Mouse (Mus musculus) adrenal gland, postnatal 10 days (tissue): ENCODE data around the gene Kcna7. TPM values are rescaled to one million over a fixed set of nuclear protein-coding genes. Genes with fewer than 3 reads are reported as not detected.
"Not testable (repeated sequence)": the region's sequence is repeated elsewhere in the genome, so short reads cannot be mapped to it uniquely, and the experiment has no call there.

Experiments
- DNase-seq: peaks from one replicate; pipeline ENCODE4 v3.0.0; 2021; ENCODE audit warnings: mixed read lengths
- long read RNA-seq, 2 experiments: library from polyadenylated mRNA; stranded (forward); transcript quantifications; one replicate each; pipeline ENCODE4 v2.0.0; 2021
- total RNA-seq, 2 experiments: library from RNA; stranded (reverse); gene quantifications; 2 replicates each; pipeline ENCODE4 v1.2.3; 2021

Gene Kcna7
- 1 to 10 TPM in 1 of 2 experiments, under 1 TPM in 1; 0.75 to 2.6 TPM for total RNA-seq
- long read RNA-seq, experiment 1: 0 reads
- long read RNA-seq, experiment 2: 0 reads

DNA sequence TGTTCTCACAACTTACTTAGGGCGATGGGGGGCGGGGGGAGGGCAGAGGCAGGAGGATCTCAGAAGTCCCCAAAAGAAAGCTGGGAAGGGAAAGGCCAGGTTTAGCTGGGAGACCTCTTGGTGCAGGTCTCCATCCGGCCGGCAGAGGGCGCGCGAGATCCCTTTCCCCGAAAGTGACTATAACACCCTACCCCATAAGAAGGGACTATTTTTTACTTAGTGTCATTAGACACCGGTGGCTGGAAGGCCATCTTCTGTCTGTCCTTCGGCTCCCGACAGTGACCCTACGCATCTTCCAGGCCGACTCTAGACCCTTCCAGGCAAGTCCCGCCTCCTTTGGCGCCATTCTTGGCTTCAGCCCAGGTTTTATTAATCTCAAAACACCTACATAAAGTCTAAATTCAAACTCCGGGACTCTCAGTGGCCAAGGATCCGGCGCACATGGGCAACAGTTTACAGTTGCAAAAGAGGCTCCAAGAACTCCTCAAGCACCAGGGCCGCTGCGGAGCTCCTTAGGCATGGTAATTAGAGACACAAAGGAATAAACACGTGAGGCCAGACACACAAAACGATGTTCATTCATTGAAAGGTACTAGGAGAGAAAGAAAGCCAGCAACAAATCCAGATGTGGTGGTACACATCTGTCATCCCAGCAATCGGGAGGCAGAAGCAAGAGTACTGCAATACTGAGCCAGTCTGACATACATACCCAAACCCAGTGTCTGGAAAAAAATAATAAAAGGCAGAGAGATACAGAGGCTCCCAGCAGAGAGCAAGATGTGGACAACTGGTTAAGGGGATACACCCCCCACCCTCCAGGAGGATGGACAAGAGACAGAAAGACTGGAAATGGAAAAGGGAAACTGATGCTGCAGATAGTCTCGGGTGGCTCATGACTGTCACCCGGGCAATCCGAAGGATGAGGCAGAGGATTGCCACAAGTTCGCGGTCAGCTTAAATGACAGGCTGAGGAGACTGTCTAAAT, at the start of gene Kcna7:
Kcna7 (plus strand) TSS at position 563 of the 985 bp plus-strand sequence.
- peak; percentile 86 for DNase-seq

DNA sequence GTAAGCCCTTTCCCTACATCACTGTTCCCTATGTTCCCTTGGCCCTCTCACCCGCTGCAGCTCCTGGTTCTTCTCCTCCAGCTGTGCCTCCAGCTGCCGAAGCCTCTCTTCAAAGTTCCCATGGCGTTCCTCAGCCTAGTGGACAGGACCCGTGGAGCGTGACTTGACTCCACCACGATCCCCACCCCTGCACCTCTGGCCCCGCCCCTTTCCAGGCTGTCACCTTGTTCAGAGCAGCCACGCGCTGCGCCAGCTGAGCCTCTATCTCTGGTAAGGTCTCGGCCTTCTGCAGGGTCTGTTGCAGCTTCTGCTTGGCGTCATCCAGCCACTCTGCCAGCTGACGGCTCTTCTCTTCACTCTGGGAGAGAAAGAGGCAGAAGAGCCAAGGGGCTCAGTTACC, 49.4 kb upstream of the Kcna7 start:
- DNase-seq: no peak

DNA sequence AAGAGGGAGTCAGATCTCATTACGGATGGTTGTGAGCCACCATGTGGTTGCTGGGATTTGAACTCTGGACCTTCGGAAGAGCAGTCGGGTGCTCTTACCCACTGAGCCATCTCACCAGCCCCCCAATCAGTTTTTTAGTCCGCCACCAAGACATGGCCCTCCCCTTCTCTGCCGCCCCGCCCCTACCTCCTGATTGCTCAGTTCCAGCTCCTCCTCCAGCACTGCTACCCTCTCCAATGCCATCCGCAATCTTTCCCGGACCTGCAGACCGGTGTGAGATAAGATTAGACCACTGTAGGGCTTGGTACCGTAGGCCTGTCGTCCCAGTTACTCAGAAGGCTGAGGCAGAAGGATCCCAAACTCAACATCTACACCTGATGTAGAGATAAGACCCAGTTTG, 46.4 kb upstream of the Kcna7 start:
- DNase-seq: not testable (repeated sequence)

- no peak for DNase-seq
Observed at GRCm38 (mm10) chr7:45360404-45361125, 44.9 kb upstream of the Kcna7 start.

GRCm38 (mm10) chr7:45361243-45361804, 44.1 kb upstream of the Kcna7 start:
- peak; percentile 80 for DNase-seq

GRCm38 (mm10) chr7:45362801-45363200, 42.7 kb upstream of the Kcna7 start:
- DNase-seq: peak; percentile 32

GRCm38 (mm10) chr7:45363983-45364382, 41.5 kb upstream of the Kcna7 start:
- DNase-seq: no peak

DNA sequence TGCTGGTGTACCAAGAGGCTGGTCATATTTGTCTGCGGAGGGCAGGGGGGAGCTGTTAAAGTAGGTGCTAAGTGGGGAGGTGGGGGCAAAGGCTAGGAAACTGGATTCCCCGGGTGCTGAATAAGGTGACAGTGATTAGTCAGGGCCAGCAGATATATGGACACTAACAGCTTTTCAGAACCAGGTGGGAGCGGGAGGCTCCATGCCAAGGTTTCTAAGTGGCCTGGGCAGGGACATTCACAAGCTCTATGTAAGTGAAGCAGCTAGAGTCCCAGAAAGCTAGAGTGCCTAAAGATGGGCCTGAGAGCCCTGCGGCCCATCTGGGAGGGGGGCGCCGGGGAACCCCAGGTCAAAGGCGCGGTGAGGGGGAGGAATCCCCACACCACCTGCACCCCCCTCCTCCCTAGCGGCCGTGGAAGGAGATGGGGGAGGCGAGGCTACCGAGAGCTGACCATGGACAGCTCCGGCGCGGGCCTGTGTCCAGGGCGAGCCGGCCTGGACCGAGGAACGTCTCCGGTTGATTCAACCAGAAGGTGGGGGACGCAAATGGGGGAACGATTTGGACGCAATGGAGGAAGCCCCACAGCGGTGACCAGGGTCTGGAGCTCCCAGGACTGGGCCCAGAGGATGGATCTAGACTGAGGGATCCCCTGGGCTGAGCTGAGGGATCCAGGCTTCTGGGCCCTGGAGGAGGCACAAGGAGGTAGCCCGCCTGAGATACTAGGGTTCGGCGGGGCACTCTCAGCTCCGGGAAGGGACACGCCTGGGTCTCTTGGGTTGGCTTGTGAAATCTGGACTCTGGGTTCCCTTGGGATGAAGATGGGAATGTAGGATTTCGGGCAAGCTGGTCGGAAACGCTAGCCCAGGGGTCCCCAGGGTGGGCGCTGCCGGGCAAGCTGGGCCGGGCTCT, 39.5 kb upstream of the Kcna7 start:
- DNase-seq: peak; percentile 77

GRCm38 (mm10) chr7:45366652-45367019, 38.8 kb upstream of the Kcna7 start, which contains the start of gene Ppfia3:
Gene Ppfia3 (minus strand): TSS chr7:45367019.
- no peak for DNase-seq

- DNase-seq: peak; percentile 98
Observed at GRCm38 (mm10) chr7:45367020-45367880, 38.2 kb upstream of the Kcna7 start.

GRCm38 (mm10) chr7:45368178-45368577, 37.3 kb upstream of the Kcna7 start:
- DNase-seq: no peak

DNA sequence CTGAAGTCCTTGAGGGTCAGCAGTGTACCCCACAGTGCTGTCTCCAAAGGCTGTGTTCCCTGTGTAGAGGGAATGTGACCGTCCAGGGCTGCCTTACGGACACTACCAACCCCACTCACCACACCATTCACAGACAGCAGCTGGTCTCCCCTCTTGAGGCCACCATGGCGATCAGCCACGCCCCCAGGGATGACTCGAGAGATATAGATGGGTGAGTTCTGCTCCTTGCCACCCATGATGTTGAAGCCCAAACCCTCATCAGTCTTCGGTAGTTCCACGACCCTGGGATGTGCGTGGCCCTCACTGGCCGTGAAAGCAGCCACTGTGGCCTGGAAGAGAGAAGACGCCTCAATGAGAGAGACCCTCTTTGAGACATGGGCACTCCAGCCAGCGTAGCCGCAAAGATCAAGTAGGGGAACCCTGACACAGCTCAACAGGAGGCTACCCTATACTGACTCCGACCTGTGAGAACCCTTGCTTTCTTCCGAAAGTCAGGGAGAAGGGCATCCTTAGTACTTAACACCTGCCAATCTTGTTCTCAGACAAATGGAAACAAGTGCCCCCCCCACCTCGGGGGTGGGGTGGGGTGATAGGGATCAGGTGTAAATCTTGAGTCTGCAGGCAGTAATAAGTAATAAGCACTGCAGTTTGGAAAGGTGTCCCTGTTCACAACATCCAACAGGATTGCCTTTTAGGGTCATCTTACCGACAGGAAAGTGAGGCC, 36.3 kb upstream of the Kcna7 start:
- DNase-seq: no peak

GRCm38 (mm10) chr7:45369836-45370474, 35.5 kb upstream of the Kcna7 start:
- DNase-seq: no peak

GRCm38 (mm10) chr7:45370475-45371311, 34.8 kb upstream of the Kcna7 start, which contains the start of gene Lin7b:
Gene Lin7b (minus strand): TSS chr7:45370583.
- DNase-seq: peak; percentile 94

DNA sequence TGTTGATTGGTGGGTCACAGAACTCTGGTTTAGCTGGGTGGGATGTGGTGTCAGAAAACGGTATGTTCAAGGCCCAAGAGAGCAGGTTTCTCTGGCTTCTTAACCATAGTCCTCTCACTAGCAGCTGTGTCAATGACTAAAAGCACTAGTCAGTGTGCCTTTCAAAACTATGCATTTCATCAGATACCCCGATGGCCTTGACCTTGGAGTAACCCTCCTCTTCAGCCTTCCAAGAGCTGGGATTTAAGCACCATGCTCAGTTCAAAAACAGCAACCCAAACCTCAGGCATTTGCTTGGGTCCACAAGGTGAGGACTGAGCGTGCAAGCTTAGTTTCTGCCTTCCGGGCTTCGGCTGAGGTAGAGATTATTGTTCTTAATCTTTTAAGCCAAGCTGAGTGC, 33.1 kb upstream of the Kcna7 start:
- peak; percentile 27 for DNase-seq

DNA sequence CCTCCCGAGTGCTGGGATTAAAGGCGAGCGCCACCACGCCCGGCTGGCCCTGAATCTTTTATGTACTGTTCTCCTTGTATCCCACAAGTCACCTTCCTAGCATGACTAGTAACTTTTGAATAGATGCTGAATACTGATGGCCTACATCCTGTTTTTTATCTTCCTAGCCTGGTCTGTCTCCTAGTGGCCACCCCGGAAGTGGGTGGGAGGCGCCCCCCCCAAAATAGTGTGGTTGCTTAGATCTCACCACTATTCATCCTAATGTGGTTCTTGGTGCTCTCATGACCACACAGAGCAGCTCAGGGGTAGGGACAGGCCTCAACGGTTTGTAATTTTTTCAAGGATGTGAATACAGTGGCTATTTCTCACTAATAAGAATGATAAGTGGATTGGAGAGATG, 30.8 kb upstream of the Kcna7 start:
- DNase-seq: no peak

- DNase-seq: no peak
Observed at GRCm38 (mm10) chr7:45376057-45376456, 29.4 kb upstream of the Kcna7 start.

- DNase-seq: no peak
Observed at GRCm38 (mm10) chr7:45386077-45386476, 19.4 kb upstream of the Kcna7 start.
